ENCODE assay signal across 9 mouse cellular contexts in genomic region chrX:134296301-134296700, GRCm38 (mm10). TPM values are rescaled to one million over a fixed set of nuclear protein-coding genes. Genes with fewer than 3 reads are reported as not detected.
DNase-seq lines count a peak whose midpoint lies in the region; ATAC-seq lines count a peak whose summit lies in the region.
"Had no signal": no experiment of that assay in that cellular context is flagged by ENCODE, and none has a peak within 500 bp of the region (broad histone marks: within the 10 kb centered on the region; RNA-seq: fewer than 3 reads in every experiment).

No protein-coding gene starts in this region.

- H3K4me1 ChIP-seq in embryonic facial prominence, embryonic 14.5 days (ENCODE audit: control insufficient read depth, insufficient read depth, low read length) = no peaks in the 10 kb centered on the region
- 0 out of 2 replicates have a peak, but pooled peaks cover 5% of the 10 kb centered on the region for H3K4me1 ChIP-seq in hindbrain, embryonic 14.5 days (replicated peaks; ENCODE audit: control insufficient read depth, insufficient read depth, low read length)
- no peaks in the 10 kb centered on the region for H3K4me1 ChIP-seq in limb, embryonic 11.5 days (ENCODE audit: control insufficient read depth, insufficient read depth, low read length)
- peaks cover 15% of the 10 kb centered on the region for H3K4me1 ChIP-seq in neural tube, embryonic 13.5 days (replicated peaks)

- peak overlapping the region; percentile 64 for H3K4me2 ChIP-seq in embryonic facial prominence, embryonic 14.5 days (ENCODE audit: low read depth, low read length)
- peak overlapping the region; percentile 54 for H3K4me2 ChIP-seq in hindbrain, embryonic 14.5 days (replicated peaks)
- H3K4me2 ChIP-seq in limb, embryonic 11.5 days (ENCODE audit: low read depth, severe bottlenecking) = peak overlapping the region; percentile 49
- peak overlapping the region; percentile 60 for H3K4me2 ChIP-seq in neural tube, embryonic 13.5 days

- WGBS in embryonic facial prominence, embryonic 14.5 days = 32% methylated on average over 9 of the region's 9 CpGs
- whole genome bisulfite sequencing in hindbrain, embryonic 14.5 days = 26% methylated on average over 9 of the region's 9 CpGs
- 28% methylated on average over 9 of the region's 9 CpGs for WGBS in limb, embryonic 11.5 days
- 32% methylated on average over 9 of the region's 9 CpGs for WGBS in neural tube, embryonic 13.5 days

- no peaks in the 10 kb centered on the region for H3K36me3 ChIP-seq in embryonic facial prominence, embryonic 14.5 days (ENCODE audit: control insufficient read depth, insufficient read depth, low read length)
- H3K36me3 ChIP-seq in hindbrain, embryonic 14.5 days (replicated peaks; ENCODE audit: control insufficient read depth, insufficient read depth) = no peaks in the 10 kb centered on the region
- no peaks in the 10 kb centered on the region for H3K36me3 ChIP-seq in limb, embryonic 11.5 days (ENCODE audit: control insufficient read depth, insufficient read depth, low read length)
- H3K36me3 ChIP-seq in neural tube, embryonic 13.5 days = no peaks in the 10 kb centered on the region

- peaks cover 12% of the 10 kb centered on the region for H3K27me3 ChIP-seq in embryonic facial prominence, embryonic 14.5 days (replicated peaks; ENCODE audit: control insufficient read depth, insufficient read depth, low read length)
- H3K27me3 ChIP-seq in hindbrain, embryonic 14.5 days (ENCODE audit: control insufficient read depth, insufficient read depth, low read length) = peaks cover 14% of the 10 kb centered on the region
- H3K27me3 ChIP-seq in limb, embryonic 11.5 days (ENCODE audit: control insufficient read depth, insufficient read depth, low read length) = peaks cover 18% of the 10 kb centered on the region
- H3K27me3 ChIP-seq in neural tube, embryonic 13.5 days = peaks cover 27% of the 10 kb centered on the region

- no peaks in the 10 kb centered on the region for H3K9me3 ChIP-seq in embryonic facial prominence, embryonic 14.5 days (ENCODE audit: control insufficient read depth, low read length)
- H3K9me3 ChIP-seq in hindbrain, embryonic 14.5 days (ENCODE audit: control insufficient read depth, low read length) = no peaks in the 10 kb centered on the region
- H3K9me3 ChIP-seq in limb, embryonic 11.5 days (ENCODE audit: control insufficient read depth, low read length) = no peaks in the 10 kb centered on the region
- no peaks in the 10 kb centered on the region for H3K9me3 ChIP-seq in neural tube, embryonic 13.5 days

- ATAC-seq in embryonic facial prominence, embryonic 14.5 days (ENCODE audit: low read depth) = 0 out of 2 replicates have a peak, but pooled peaks have one; percentile 24
- peak; percentile 29; the same call in 1 of the 2 replicates for ATAC-seq in hindbrain, embryonic 14.5 days (ENCODE audit: low FRiP score)
- ATAC-seq in limb, embryonic 11.5 days (ENCODE audit: insufficient number of reproducible peaks, low FRiP score, low TSS enrichment, low read depth) = no peak
- peak; percentile 29 for ATAC-seq in neural tube, embryonic 13.5 days (ENCODE audit: low read depth)
- no peak for ATAC-seq in activated CD4-positive, CD25-positive, alpha-beta regulatory T cell, adult 4 months

- H3K27ac ChIP-seq in embryonic facial prominence, embryonic 14.5 days (replicated peaks; ENCODE audit: low read depth, low read length) = no peak overlapping the region
- H3K27ac ChIP-seq in hindbrain, embryonic 14.5 days = peak overlapping the region; percentile 87
- H3K27ac ChIP-seq in limb, embryonic 11.5 days (replicated peaks; ENCODE audit: low read depth, low read length) = no peak overlapping the region
- peak overlapping the region; percentile 81 for H3K27ac ChIP-seq in neural tube, embryonic 13.5 days (replicated peaks)

- DNase-seq in frontal cortex, postnatal 10 days (ENCODE audit: low spot score in 2 of 2) = peak; percentile 20
- no peak for DNase-seq in frontal cortex, adult 2 months (ENCODE audit: extremely low spot score in 1 of 2, low spot score in 1 of 2)
- DNase-seq in adrenal gland, postnatal 10 days = peak; percentile 55
- no peak for DNase-seq in embryonic facial prominence, embryonic 14.5 days (ENCODE audit: low spot score)
- DNase-seq in hindbrain, embryonic 14.5 days (ENCODE audit: low spot score) = no peak
- peak; percentile 21 for DNase-seq in limb, embryonic 11.5 days (ENCODE audit: low spot score)

- peak overlapping the region; percentile 46 for H3K4me3 ChIP-seq in embryonic facial prominence, embryonic 14.5 days (ENCODE audit: low read depth, low read length)
- peak overlapping the region; percentile 51 for H3K4me3 ChIP-seq in hindbrain, embryonic 14.5 days (replicated peaks; ENCODE audit: low read length)
- peak overlapping the region; percentile 38 for H3K4me3 ChIP-seq in limb, embryonic 11.5 days (ENCODE audit: low read depth, low read length)
- H3K4me3 ChIP-seq in neural tube, embryonic 13.5 days = peak overlapping the region; percentile 54

- peak overlapping the region; percentile 59 for H3K9ac ChIP-seq in embryonic facial prominence, embryonic 14.5 days (ENCODE audit: low read depth, low read length)
- H3K9ac ChIP-seq in hindbrain, embryonic 14.5 days = peak overlapping the region; percentile 71
- 0 out of 2 replicates have a peak overlapping the region, but pooled peaks have one; percentile 17 for H3K9ac ChIP-seq in limb, embryonic 11.5 days (ENCODE audit: low read length)
- H3K9ac ChIP-seq in neural tube, embryonic 13.5 days = peak overlapping the region; percentile 76

RNA-seq across cellular contexts. Expression of gene Tmem35a, which starts 1.3 kb away (rescaled TPM):
- polyA plus RNA-seq in frontal cortex, adult 2 months (2012; rRNA removed) = 79.8 and 80.7 TPM in 2 replicates
- total RNA-seq in adrenal gland, postnatal 10 days (2021) = 100 to 1,000 TPM in 1 of 2 experiments, 10 to 100 TPM in 1; 71.2 to 120 TPM
- polyA plus RNA-seq in embryonic facial prominence, embryonic 14.5 days (2014; fragmentation: Nextera tagmentation; extraction: Ambion mirVana) = 8.6 and 9.0 TPM in 2 replicates
- polyA plus RNA-seq in hindbrain, embryonic 14.5 days (2014; fragmentation: Nextera tagmentation; extraction: Ambion mirVana) = 94.8 and 109 TPM in 2 replicates
- polyA plus RNA-seq in limb, embryonic 11.5 days (2014; fragmentation: Nextera tagmentation; extraction: Ambion mirVana) = 6.5 and 7.3 TPM in 2 replicates
- polyA plus RNA-seq in neural tube, embryonic 13.5 days (2015; fragmentation: Nextera tagmentation; extraction: Ambion mirVana) = 84.7 and 85.6 TPM in 2 replicates
- not detected for polyA plus RNA-seq in activated CD4-positive, CD25-positive, alpha-beta regulatory T cell, adult 4 months (2017; shearing (Covaris generic))
- total RNA-seq: common myeloid progenitor, adult 5-6 weeks had no signal

RNA-seq across cellular contexts. Expression of gene Cenpi, which starts 11.6 kb away (rescaled TPM):
- 0.44 and 0.54 TPM in 2 replicates for polyA plus RNA-seq in frontal cortex, adult 2 months (2012; rRNA removed)
- total RNA-seq in adrenal gland, postnatal 10 days (2021) = 1 to 10 TPM; 4.8 to 8.3 TPM
- 27.1 and 30.4 TPM in 2 replicates for polyA plus RNA-seq in embryonic facial prominence, embryonic 14.5 days (2014; fragmentation: Nextera tagmentation; extraction: Ambion mirVana)
- polyA plus RNA-seq in hindbrain, embryonic 14.5 days (2014; fragmentation: Nextera tagmentation; extraction: Ambion mirVana) = 4.3 and 7.8 TPM in 2 replicates
- 36.4 and 37.9 TPM in 2 replicates for polyA plus RNA-seq in limb, embryonic 11.5 days (2014; fragmentation: Nextera tagmentation; extraction: Ambion mirVana)
- 5.6 and 6.6 TPM in 2 replicates for polyA plus RNA-seq in neural tube, embryonic 13.5 days (2015; fragmentation: Nextera tagmentation; extraction: Ambion mirVana)
- 1 to 10 TPM; 6.1 to 6.2 TPM for polyA plus RNA-seq in activated CD4-positive, CD25-positive, alpha-beta regulatory T cell, adult 4 months (2017; shearing (Covaris generic))

RNA-seq across cellular contexts. Expression of gene Trmt2b, which starts 19.5 kb away (rescaled TPM):
- polyA plus RNA-seq in frontal cortex, adult 2 months (2012; rRNA removed) = 11.1 and 11.5 TPM in 2 replicates
- total RNA-seq in adrenal gland, postnatal 10 days (2021) = 10 to 100 TPM; 31.2 to 35.7 TPM
- polyA plus RNA-seq in embryonic facial prominence, embryonic 14.5 days (2014; fragmentation: Nextera tagmentation; extraction: Ambion mirVana) = 18.9 and 19.0 TPM in 2 replicates
- 6.5 and 7.3 TPM in 2 replicates for polyA plus RNA-seq in hindbrain, embryonic 14.5 days (2014; fragmentation: Nextera tagmentation; extraction: Ambion mirVana)
- 11.6 and 11.8 TPM in 2 replicates for polyA plus RNA-seq in limb, embryonic 11.5 days (2014; fragmentation: Nextera tagmentation; extraction: Ambion mirVana)
- polyA plus RNA-seq in neural tube, embryonic 13.5 days (2015; fragmentation: Nextera tagmentation; extraction: Ambion mirVana) = 5.1 and 6.5 TPM in 2 replicates
- 10 to 100 TPM; 21.7 to 23.1 TPM for polyA plus RNA-seq in activated CD4-positive, CD25-positive, alpha-beta regulatory T cell, adult 4 months (2017; shearing (Covaris generic))

Comparison
In these comparisons a context has a peak if more than half of its experiments do, and no peak if none do; other contexts are left out.
1. DNase-seq: peak in frontal cortex, postnatal 10 days (2 of 2), adrenal gland, postnatal 10 days (single experiment) and limb, embryonic 11.5 days (single experiment); none in frontal cortex, adult 2 months (0 of 2), embryonic facial prominence, embryonic 14.5 days (single experiment) and hindbrain, embryonic 14.5 days (single experiment).
2. ATAC-seq: peak in embryonic facial prominence, embryonic 14.5 days (single experiment), hindbrain, embryonic 14.5 days (single experiment) and neural tube, embryonic 13.5 days (single experiment); none in limb, embryonic 11.5 days (single experiment) and activated CD4-positive, CD25-positive, alpha-beta regulatory T cell, adult 4 months (single experiment).
3. H3K27ac ChIP-seq: peak in hindbrain, embryonic 14.5 days (single experiment) and neural tube, embryonic 13.5 days (single experiment); none in embryonic facial prominence, embryonic 14.5 days (single experiment) and limb, embryonic 11.5 days (single experiment).
4. H3K9ac ChIP-seq: peak in every context shown above with its lines; median percentile 76 in neural tube, embryonic 13.5 days; 71 in hindbrain, embryonic 14.5 days; 59 in embryonic facial prominence, embryonic 14.5 days; 17 in limb, embryonic 11.5 days.
5. Peak in every context shown above with its lines, with median percentiles within 50 percentile points of each other: H3K4me2 ChIP-seq and H3K4me3 ChIP-seq.